Mouse (Mus musculus): ENCODE results near the gene Dda1. TPM values are rescaled to one million over a fixed set of nuclear protein-coding genes. Genes with fewer than 3 reads are reported as not detected.
"Not testable (repeated sequence)": the region's sequence is repeated elsewhere in the genome, so short reads cannot be mapped to it uniquely, and the experiment has no call there.

Dda1 gene
- 100 to 1,000 TPM; 135 to 139 TPM for total RNA-seq (2021)

- peak; percentile 99 for DNase-seq
- intact Hi-C loops (cut with DNase I), result no loop called here
Measured at GRCm38 (mm10) chr8:71468916-71469315, at the start of gene Dda1. Gene Dda1, plus strand, starts transcription at chr8:71469199.

GRCm38 (mm10) chr8:71422121-71422520 is 46.9 kb upstream of the Dda1 start:
- intact Hi-C loops (cut with DNase I), result no loop called here
- DNase-seq, result no peak

- intact Hi-C loops (cut with DNase I); DNase-seq: not testable (repeated sequence)
Measured at GRCm38 (mm10) chr8:71432935-71433334, 36.1 kb upstream of the Dda1 start.

- intact Hi-C loops (cut with DNase I), result no loop called here
- DNase-seq, result no peak
Measured at GRCm38 (mm10) chr8:71437041-71437440, 32.0 kb upstream of the Dda1 start.

- no peak for DNase-seq
- intact Hi-C loops (cut with DNase I), result loop anchor here (10.0 kb wide), 1 partner anchor 83 kb away; the partner anchor contains the start of gene Ccdc194
Measured at GRCm38 (mm10) chr8:71441404-71441803, 27.6 kb upstream of the Dda1 start.

- intact Hi-C loops (cut with DNase I), result loop anchor here (10.0 kb wide), 1 partner anchor 80 kb away; the partner anchor contains the start of gene Ccdc194
- no peak for DNase-seq
Measured at GRCm38 (mm10) chr8:71445096-71445495, 23.9 kb upstream of the Dda1 start.

GRCm38 (mm10) chr8:71451337-71451736 is 17.7 kb upstream of the Dda1 start:
- intact Hi-C loops (cut with DNase I), result no loop called here

GRCm38 (mm10) chr8:71451777-71452176 is 17.2 kb upstream of the Dda1 start:
- DNase-seq, result no peak
- intact Hi-C loops (cut with DNase I), result no loop called here

More at GRCm38 (mm10) chr8:71451337-71451736, 17.7 kb upstream of the Dda1 start:
- no peak for DNase-seq

GRCm38 (mm10) chr8:71452669-71453068 is 16.3 kb upstream of the Dda1 start:
- no peak for DNase-seq
- intact Hi-C loops (cut with DNase I), result no loop called here

- intact Hi-C loops (cut with DNase I), result no loop called here
- DNase-seq, result no peak
Measured at GRCm38 (mm10) chr8:71454668-71455067, 14.3 kb upstream of the Dda1 start.

- no peak for DNase-seq
Measured at GRCm38 (mm10) chr8:71456906-71457305, 12.1 kb upstream of the Dda1 start.

GRCm38 (mm10) chr8:71457659-71458270 is 11.2 kb upstream of the Dda1 start:
- no peak for DNase-seq
- intact Hi-C loops (cut with DNase I), result no loop called here

More at GRCm38 (mm10) chr8:71456906-71457305, 12.1 kb upstream of the Dda1 start:
- intact Hi-C loops (cut with DNase I), result no loop called here

- intact Hi-C loops (cut with DNase I), result no loop called here
- DNase-seq, result no peak
Measured at GRCm38 (mm10) chr8:71460716-71461115, 8.3 kb upstream of the Dda1 start.

- intact Hi-C loops (cut with DNase I), result no loop called here
- no peak for DNase-seq
Measured at GRCm38 (mm10) chr8:71461152-71461840, 7.7 kb upstream of the Dda1 start.

GRCm38 (mm10) chr8:71462191-71462590 is 6.8 kb upstream of the Dda1 start:
- intact Hi-C loops (cut with DNase I), result no loop called here
- DNase-seq, result no peak

GRCm38 (mm10) chr8:71462786-71463185 is 6.2 kb upstream of the Dda1 start:
- intact Hi-C loops (cut with DNase I), result no loop called here
- no peak for DNase-seq

GRCm38 (mm10) chr8:71463188-71464033 is 5.6 kb upstream of the Dda1 start, which contains the start of gene Abhd8:
Gene Abhd8, minus strand, starts transcription at chr8:71463655.
- intact Hi-C loops (cut with DNase I), result no loop called here
- DNase-seq, result peak; percentile 98

GRCm38 (mm10) chr8:71464513-71465500 is 4.2 kb upstream of the Dda1 start, which contains the start of gene Mrpl34:
Gene Mrpl34, plus strand, starts transcription at chr8:71464959.
- DNase-seq, result peak; percentile 99
- intact Hi-C loops (cut with DNase I), result no loop called here

GRCm38 (mm10) chr8:71465733-71466132 is 3.3 kb upstream of the Dda1 start:
- no peak for DNase-seq
- intact Hi-C loops (cut with DNase I), result no loop called here

- DNase-seq, result no peak
- intact Hi-C loops (cut with DNase I), result no loop called here
Measured at GRCm38 (mm10) chr8:71466198-71466597, 2.8 kb upstream of the Dda1 start.

Data from left cerebral cortex, postnatal 4 days (tissue).